Mouse (Mus musculus): ENCODE results near the gene Yars2. TPM values are rescaled to one million over a fixed set of nuclear protein-coding genes. Genes with fewer than 3 reads are reported as not detected.
"Not testable (repeated sequence)": the region's sequence is repeated elsewhere in the genome, so short reads cannot be mapped to it uniquely, and the experiment has no call there.

Gene Yars2
- 34.0 and 41.9 TPM in 2 replicates for total RNA-seq (2014; fragmentation: Nextera tagmentation)
- 28.5 TPM in 2 replicates for total RNA-seq (2017)

GRCm38 (mm10) chr16:16302369-16303137, at the start of gene Yars2:
Yars2 (plus strand) TSS chr16:16302965.
- peak; percentile 88 for ATAC-seq (replicated peaks; ENCODE audit: poor library complexity, severe bottlenecking)

- no peak for ATAC-seq (replicated peaks; ENCODE audit: poor library complexity, severe bottlenecking)
These were observed 49.3 kb upstream of the Yars2 start for GRCm38 (mm10) chr16:16253326-16254074.

- ATAC-seq (replicated peaks; ENCODE audit: poor library complexity, severe bottlenecking): no peak
These were observed 47.5 kb upstream of the Yars2 start for GRCm38 (mm10) chr16:16255217-16255616.

- ATAC-seq (replicated peaks; ENCODE audit: poor library complexity, severe bottlenecking): no peak
These were observed 46.9 kb upstream of the Yars2 start for GRCm38 (mm10) chr16:16255874-16256273.

- ATAC-seq (replicated peaks; ENCODE audit: poor library complexity, severe bottlenecking): no peak
These were observed 46.1 kb upstream of the Yars2 start for GRCm38 (mm10) chr16:16256672-16257071.

- ATAC-seq (replicated peaks; ENCODE audit: poor library complexity, severe bottlenecking): no peak
These were observed 41.9 kb upstream of the Yars2 start for GRCm38 (mm10) chr16:16260882-16261281.

- ATAC-seq (replicated peaks; ENCODE audit: poor library complexity, severe bottlenecking): no peak
These were observed 41.3 kb upstream of the Yars2 start for GRCm38 (mm10) chr16:16261481-16261880.

GRCm38 (mm10) chr16:16262436-16262835, 40.3 kb upstream of the Yars2 start:
- no peak for ATAC-seq (replicated peaks; ENCODE audit: poor library complexity, severe bottlenecking)

- no peak for ATAC-seq (replicated peaks; ENCODE audit: poor library complexity, severe bottlenecking)
These were observed 29.8 kb upstream of the Yars2 start for GRCm38 (mm10) chr16:16272978-16273377.

- ATAC-seq (replicated peaks; ENCODE audit: poor library complexity, severe bottlenecking): no peak
These were observed 29.0 kb upstream of the Yars2 start for GRCm38 (mm10) chr16:16273752-16274151.

GRCm38 (mm10) chr16:16303138-16303827, 518 bp downstream of the Yars2 start:
- ATAC-seq (replicated peaks; ENCODE audit: poor library complexity, severe bottlenecking): peak; percentile 40

- no peak for ATAC-seq (replicated peaks; ENCODE audit: poor library complexity, severe bottlenecking)
These were observed 1.1 kb downstream of the Yars2 start for GRCm38 (mm10) chr16:16303888-16304287.

- no peak for ATAC-seq (replicated peaks; ENCODE audit: poor library complexity, severe bottlenecking)
These were observed 8.6 kb downstream of the Yars2 start for GRCm38 (mm10) chr16:16311319-16311718.

- no peak for ATAC-seq (replicated peaks; ENCODE audit: poor library complexity, severe bottlenecking)
These were observed 23.1 kb downstream of the Yars2 start for GRCm38 (mm10) chr16:16325775-16326336.

GRCm38 (mm10) chr16:16346420-16346819, 43.7 kb downstream of the Yars2 start:
- ATAC-seq (replicated peaks; ENCODE audit: poor library complexity, severe bottlenecking): no peak

GRCm38 (mm10) chr16:16357908-16358307, 55.1 kb downstream of the Yars2 start:
- ATAC-seq (replicated peaks; ENCODE audit: poor library complexity, severe bottlenecking): no peak

GRCm38 (mm10) chr16:16358481-16359100, 55.8 kb downstream of the Yars2 start, which contains the start of gene Dnm1l:
Dnm1l (minus strand) TSS chr16:16358959.
- ATAC-seq (replicated peaks; ENCODE audit: poor library complexity, severe bottlenecking): peak; percentile 99

- not testable (repeated sequence) for ATAC-seq (replicated peaks; ENCODE audit: poor library complexity, severe bottlenecking)
These were observed 56.3 kb downstream of the Yars2 start for GRCm38 (mm10) chr16:16359101-16359482.
